Mouse (Mus musculus) naive thymus-derived CD4-positive, alpha-beta T cell, adult 2 months (primary cell): Measurements from ENCODE around the gene Pax7.

Source experiments
- DNase-seq: peaks from one replicate; pipeline ENCODE4 v3.0.0-alpha.2; 2011; ENCODE audit warnings: low read depth

Pax7 gene

GRCm38 (mm10) chr4:139830581-139831387 is 2.5 kb downstream of the Pax7 start:
- no peak for DNase-seq

DNA sequence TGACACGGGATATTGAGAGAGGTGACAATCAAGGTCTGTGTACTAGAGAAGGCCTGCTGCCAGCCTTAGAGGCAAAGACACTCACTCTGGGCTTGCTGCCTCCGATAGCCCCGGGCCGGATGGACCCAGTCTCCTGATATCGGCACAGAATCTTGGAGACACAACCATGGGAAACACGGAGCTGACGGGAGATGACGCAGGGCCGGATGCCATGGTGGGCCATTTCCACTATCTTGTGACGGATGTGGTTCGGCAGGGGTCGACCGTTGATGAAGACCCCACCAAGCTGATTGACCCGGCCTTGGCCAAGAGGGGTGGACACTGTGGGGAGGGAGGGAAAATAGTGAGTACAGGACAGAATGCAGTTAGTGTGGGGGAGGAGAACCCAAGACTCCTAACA is 3.3 kb downstream of the Pax7 start:
- no peak for DNase-seq

DNA sequence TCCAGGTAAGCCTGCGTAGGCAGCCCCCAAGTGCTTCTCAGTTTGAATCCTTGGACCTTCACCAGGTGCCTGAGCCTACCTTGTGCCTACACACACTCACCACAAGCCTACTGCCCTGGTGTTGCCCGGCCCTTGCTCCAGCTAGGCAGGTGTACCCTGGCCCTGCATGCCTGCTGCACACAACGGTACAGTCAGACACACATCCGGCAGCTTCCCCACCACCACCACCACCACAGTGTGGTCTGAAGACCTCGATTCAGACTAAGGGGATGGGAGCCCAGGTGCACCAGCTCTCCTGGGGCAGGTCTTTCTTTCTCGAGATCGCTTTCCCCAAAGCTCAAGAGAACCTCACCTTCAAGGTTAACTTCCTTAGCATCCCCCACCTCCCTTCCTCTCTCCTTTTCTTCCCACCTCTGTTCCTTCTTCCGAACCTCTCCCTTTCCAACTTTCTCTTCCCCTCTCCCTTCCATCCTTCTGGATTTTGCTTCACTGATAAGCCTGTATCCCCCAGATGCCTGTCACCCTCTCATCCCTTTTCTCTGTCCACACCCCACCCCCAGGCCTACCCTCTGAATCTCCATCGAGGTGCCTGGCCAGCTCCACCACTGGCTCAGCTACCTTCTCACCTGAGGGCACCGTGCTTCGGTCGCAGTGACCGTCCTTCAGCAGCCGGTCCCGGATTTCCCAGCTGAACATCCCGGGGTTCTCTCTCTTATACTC is 4.3 kb downstream of the Pax7 start:
- DNase-seq, result no peak

- no peak for DNase-seq
These were observed 5.0 kb downstream of the Pax7 start for GRCm38 (mm10) chr4:139828283-139828678.

- DNase-seq, result no peak
These were observed 5.6 kb downstream of the Pax7 start for GRCm38 (mm10) chr4:139827501-139828282.

DNA sequence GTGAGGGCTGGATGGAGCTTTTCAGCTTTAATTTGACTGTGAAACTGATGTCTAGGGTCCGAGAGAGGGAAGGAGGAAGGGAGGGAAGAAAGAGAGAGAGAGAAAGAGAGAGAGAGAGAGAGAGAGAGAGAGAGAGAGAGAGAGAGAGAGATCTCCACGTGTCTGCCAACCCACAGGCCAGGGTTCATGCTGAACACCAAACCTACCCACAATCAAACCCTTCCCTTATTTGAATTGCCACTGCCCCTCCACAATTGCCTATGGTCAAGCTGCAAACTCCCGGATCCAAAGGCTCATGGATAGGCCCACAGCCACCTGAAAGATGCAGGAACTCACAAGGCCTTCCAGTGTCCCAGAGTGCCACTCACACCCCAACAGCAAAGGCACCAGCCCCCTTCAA is 7.1 kb downstream of the Pax7 start:
- DNase-seq, result no peak

GRCm38 (mm10) chr4:139825326-139826112 is 7.8 kb downstream of the Pax7 start:
- DNase-seq, result no peak

- no peak for DNase-seq
These were observed 8.6 kb downstream of the Pax7 start for GRCm38 (mm10) chr4:139824572-139825325.

DNA sequence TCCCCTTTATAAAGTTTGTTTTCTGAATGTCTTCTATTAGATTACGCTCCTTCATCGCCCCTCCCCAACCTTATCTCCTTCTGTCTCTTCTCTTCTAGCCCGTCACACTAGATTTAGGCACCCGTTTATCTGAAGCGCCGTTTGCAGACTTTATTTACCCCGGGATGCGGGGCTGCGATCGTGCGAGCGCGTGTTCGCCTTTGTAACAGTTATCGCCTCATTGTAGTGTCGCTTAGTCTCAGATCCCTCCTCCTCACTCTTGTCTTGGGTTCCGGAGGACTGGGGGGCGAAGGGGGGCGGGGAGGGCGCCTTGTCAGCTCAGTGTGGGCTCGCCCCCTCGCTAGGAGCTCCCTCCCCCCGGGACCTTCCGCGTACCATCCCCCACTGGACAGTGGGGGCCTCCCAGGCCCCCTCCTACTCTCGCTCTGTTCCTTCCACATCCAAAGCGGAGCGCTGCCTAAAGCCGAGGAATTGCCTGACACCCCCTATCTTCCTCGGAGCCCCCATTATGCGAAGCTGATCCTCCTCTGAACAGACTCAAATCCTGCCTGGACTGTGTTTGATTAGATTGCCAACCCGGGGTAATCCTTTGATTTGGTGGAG is 9.4 kb downstream of the Pax7 start:
- DNase-seq, result peak; percentile 21

- peak; percentile 41 for DNase-seq
These were observed 10.0 kb downstream of the Pax7 start for GRCm38 (mm10) chr4:139823138-139823869.

- DNase-seq, result peak; percentile 20
These were observed 10.9 kb downstream of the Pax7 start for GRCm38 (mm10) chr4:139822214-139823137.

- peak; percentile 30 for DNase-seq
These were observed 11.7 kb downstream of the Pax7 start for GRCm38 (mm10) chr4:139821491-139822160.

- DNase-seq, result no peak
These were observed 12.3 kb downstream of the Pax7 start for GRCm38 (mm10) chr4:139821071-139821470.

DNA sequence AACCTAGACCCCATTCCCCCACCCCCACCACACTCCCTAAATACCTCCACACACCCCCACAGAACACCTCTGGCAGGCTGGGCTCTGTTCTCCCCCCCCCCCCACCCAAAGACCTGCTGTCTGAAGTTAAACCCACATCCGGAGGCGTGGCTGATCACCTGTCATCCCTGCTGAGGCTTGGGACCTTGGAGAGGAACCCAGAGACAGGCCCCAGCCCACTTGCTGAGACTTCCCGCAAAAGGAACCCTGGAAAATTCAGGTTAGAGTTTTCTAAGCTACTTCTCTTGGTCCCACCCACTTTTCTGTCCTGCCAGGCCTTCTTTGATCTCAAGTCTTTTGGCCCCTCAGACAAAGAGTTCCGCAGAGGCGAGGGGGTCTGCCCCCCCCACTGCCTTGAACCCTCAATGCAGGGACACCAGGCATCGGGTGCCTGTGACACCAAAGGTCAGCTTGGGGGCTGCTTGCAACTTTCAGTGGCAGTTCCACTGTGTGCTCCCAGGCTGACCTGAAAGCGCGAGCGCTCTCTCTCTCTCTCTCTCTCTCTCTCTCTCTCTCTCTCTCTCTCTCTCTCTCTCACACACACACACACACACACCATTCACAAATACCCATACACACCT is 13.8 kb downstream of the Pax7 start:
- DNase-seq, result peak; percentile 63

GRCm38 (mm10) chr4:139818163-139818562 is 15.2 kb downstream of the Pax7 start:
- peak; percentile 10 for DNase-seq

- peak; percentile 45 for DNase-seq
These were observed 19.9 kb downstream of the Pax7 start for GRCm38 (mm10) chr4:139813371-139813960.

DNA sequence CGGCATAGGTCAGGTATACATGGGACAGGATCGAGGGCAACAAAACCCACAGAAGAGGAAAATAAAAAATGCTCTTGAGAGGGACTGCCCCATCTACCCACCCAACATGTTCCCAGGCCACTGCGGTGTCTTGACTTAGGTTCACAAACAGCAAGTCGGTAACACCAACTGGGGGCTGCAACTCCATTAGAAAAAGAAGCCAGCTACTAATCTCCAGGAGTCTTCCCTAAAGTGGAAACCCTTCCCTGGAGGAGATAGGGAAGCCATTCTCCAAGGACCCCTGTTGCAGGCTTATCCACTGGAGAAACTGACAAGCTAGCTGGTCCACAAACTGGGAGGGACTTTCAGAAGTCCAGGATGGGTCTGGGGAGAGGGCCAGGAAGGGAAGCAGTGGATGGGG is 21.4 kb downstream of the Pax7 start:
- DNase-seq, result no peak
